ENCODE assay signal across 11 mouse cellular contexts in the genomic region with DNA sequence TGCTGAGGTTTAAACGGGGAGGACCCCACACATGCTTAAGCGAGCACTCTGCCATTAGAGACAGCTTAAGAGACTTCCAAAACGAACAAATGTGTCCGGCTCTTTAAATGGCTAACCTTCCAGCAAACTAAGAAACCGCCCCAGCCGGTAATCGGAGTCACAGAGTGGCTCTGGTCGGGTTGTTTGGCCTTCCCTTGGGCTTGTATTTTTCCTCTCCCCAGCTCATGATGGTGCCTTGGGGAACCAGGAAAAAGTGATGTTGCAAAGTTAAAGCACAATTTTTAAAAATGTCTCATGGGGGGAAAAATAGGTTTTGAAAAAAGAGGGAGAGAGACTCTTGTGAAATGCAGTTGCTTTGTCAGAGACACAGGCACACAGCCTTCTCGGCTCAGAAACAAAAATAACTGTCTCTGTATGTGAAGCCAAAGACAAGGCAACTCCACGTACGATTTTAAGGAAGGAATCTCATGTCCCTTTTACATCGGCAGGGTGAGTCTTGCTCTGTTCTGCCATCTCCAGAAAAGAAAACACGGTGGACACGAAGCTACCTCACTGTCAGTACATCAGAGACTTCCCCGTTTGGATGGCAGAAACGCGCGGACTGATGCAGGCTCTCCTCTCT. TPM values are rescaled to one million over a fixed set of nuclear protein-coding genes. Genes with fewer than 3 reads are reported as not detected.
DNase-seq lines count a peak whose midpoint lies in the region; ATAC-seq and TF ChIP-seq lines count a peak whose summit lies in the region.
"Had no signal": no experiment of that assay in that cellular context is flagged by ENCODE, and none has a peak within 500 bp of the region (broad histone marks: within the 10 kb centered on the region; RNA-seq: fewer than 3 reads in every experiment).

No protein-coding gene starts in this region.

- no peak for TF ChIP-seq EP300 in stomach, postnatal 0 days (optimal IDR thresholded peaks at IDR 0.05)

- no peaks in the 10 kb centered on the region for H3K36me3 ChIP-seq in intestine, embryonic 15.5 days
- H3K36me3 ChIP-seq in intestine, postnatal 0 days (ENCODE audit: control insufficient read depth, insufficient read depth), result no peaks in the 10 kb centered on the region
- H3K36me3 ChIP-seq in stomach, embryonic 14.5 days (ENCODE audit: control insufficient read depth, insufficient read depth, low read length), result no peaks in the 10 kb centered on the region
- no peaks in the 10 kb centered on the region for H3K36me3 ChIP-seq in stomach, postnatal 0 days (ENCODE audit: control insufficient read depth, insufficient read depth, low read length)
- H3K36me3 ChIP-seq: limb, embryonic 15.5 days had no signal

- peaks cover 6% of the 10 kb centered on the region; the same call in 1 of the 2 replicates for H3K4me1 ChIP-seq in intestine, embryonic 15.5 days (replicated peaks)
- no peaks in the 10 kb centered on the region for H3K4me1 ChIP-seq in intestine, postnatal 0 days (replicated peaks; ENCODE audit: control insufficient read depth, insufficient read depth, low read length)
- H3K4me1 ChIP-seq in stomach, embryonic 14.5 days (ENCODE audit: control insufficient read depth, insufficient read depth, low read length), result peaks cover 6% of the 10 kb centered on the region; the same call in 1 of the 2 replicates
- H3K4me1 ChIP-seq in stomach, postnatal 0 days (replicated peaks; ENCODE audit: control insufficient read depth, insufficient read depth), result 0 out of 2 replicates have a peak, but pooled peaks cover 3% of the 10 kb centered on the region

- no peak for TF ChIP-seq CTCF in intestine, postnatal 0 days (IDR thresholded peaks at IDR 0.05; ENCODE audit: low read depth)
- no peak for TF ChIP-seq CTCF in stomach, postnatal 0 days (IDR thresholded peaks at IDR 0.05; ENCODE audit: low read depth)

- H3K4me2 ChIP-seq in intestine, embryonic 15.5 days (replicated peaks), result peak overlapping the region; percentile 36
- H3K4me2 ChIP-seq in intestine, postnatal 0 days (replicated peaks; ENCODE audit: low read depth), result no peak overlapping the region
- peak overlapping the region; percentile 18; the same call in 1 of the 2 replicates for H3K4me2 ChIP-seq in stomach, embryonic 14.5 days (replicated peaks; ENCODE audit: low read depth, low read length)
- no peak overlapping the region; the same call in 1 of the 2 replicates for H3K4me2 ChIP-seq in stomach, postnatal 0 days (replicated peaks; ENCODE audit: low read depth)
- H3K4me2 ChIP-seq: limb, embryonic 15.5 days had no signal

- no peaks in the 10 kb centered on the region for H3K9me3 ChIP-seq in intestine, embryonic 15.5 days
- no peaks in the 10 kb centered on the region for H3K9me3 ChIP-seq in intestine, postnatal 0 days (ENCODE audit: control insufficient read depth)
- no peaks in the 10 kb centered on the region for H3K9me3 ChIP-seq in stomach, embryonic 14.5 days (ENCODE audit: control insufficient read depth, low read depth, low read length)
- no peaks in the 10 kb centered on the region for H3K9me3 ChIP-seq in stomach, postnatal 0 days (ENCODE audit: control insufficient read depth, low read length)
- H3K9me3 ChIP-seq: limb, embryonic 15.5 days had no signal

- no peak for ATAC-seq in intestine, embryonic 15.5 days
- ATAC-seq in intestine, postnatal 0 days, result no peak
- ATAC-seq in stomach, embryonic 14.5 days (ENCODE audit: insufficient number of reproducible peaks, insufficient read depth, low FRiP score, low read depth), result no peak
- no peak for ATAC-seq in stomach, postnatal 0 days (ENCODE audit: low FRiP score, low TSS enrichment)
- ATAC-seq: inflammation-experienced regulatory T-cells, adult 6 months had no signal

- no peak overlapping the region for H3K27ac ChIP-seq in intestine, embryonic 15.5 days
- H3K27ac ChIP-seq in intestine, postnatal 0 days (ENCODE audit: low read depth, low read length), result no peak overlapping the region
- H3K27ac ChIP-seq in stomach, embryonic 14.5 days (ENCODE audit: low read length), result no peak overlapping the region
- H3K27ac ChIP-seq in stomach, postnatal 0 days (replicated peaks), result no peak overlapping the region
- H3K27ac ChIP-seq: limb, embryonic 15.5 days had no signal

- H3K9ac ChIP-seq in intestine, embryonic 15.5 days, result no peak overlapping the region
- no peak overlapping the region for H3K9ac ChIP-seq in intestine, postnatal 0 days (ENCODE audit: low read depth, low read length)
- no peak overlapping the region for H3K9ac ChIP-seq in stomach, embryonic 14.5 days (replicated peaks; ENCODE audit: low read depth, low read length)
- no peak overlapping the region for H3K9ac ChIP-seq in stomach, postnatal 0 days (ENCODE audit: low read length)
- H3K9ac ChIP-seq: limb, embryonic 15.5 days had no signal

- peak; percentile 50 to 56 for DNase-seq in adrenal gland, postnatal 36 days
- DNase-seq in adrenal gland, adult 18-20 months (ENCODE audit: low spot score in 2 of 2), result no peak
- no peak for DNase-seq in stomach, postnatal 0 days (ENCODE audit: low spot score)
- peak; percentile 39 for DNase-seq in skeletal muscle tissue, adult 2 months (ENCODE audit: low read depth, low spot score)
- DNase-seq in ovary, postnatal 10 days (ENCODE audit: low spot score), result no peak
- DNase-seq: cerebellum, adult 11-12 months had no signal

- H3K27me3 ChIP-seq in intestine, embryonic 15.5 days (replicated peaks), result no peaks in the 10 kb centered on the region
- no peaks in the 10 kb centered on the region for H3K27me3 ChIP-seq in intestine, postnatal 0 days (replicated peaks; ENCODE audit: control insufficient read depth, insufficient read depth, low read length)
- no peaks in the 10 kb centered on the region for H3K27me3 ChIP-seq in stomach, embryonic 14.5 days (ENCODE audit: control insufficient read depth, insufficient read depth, low read length)
- no peaks in the 10 kb centered on the region for H3K27me3 ChIP-seq in stomach, postnatal 0 days (ENCODE audit: control insufficient read depth, insufficient read depth, low read length)
- H3K27me3 ChIP-seq: limb, embryonic 15.5 days had no signal

- H3K4me3 ChIP-seq in intestine, embryonic 15.5 days (replicated peaks), result no peak overlapping the region
- no peak overlapping the region for H3K4me3 ChIP-seq in intestine, postnatal 0 days (ENCODE audit: low read depth, low read length)
- no peak overlapping the region for H3K4me3 ChIP-seq in stomach, embryonic 14.5 days (ENCODE audit: low read depth, low read length)
- no peak overlapping the region for H3K4me3 ChIP-seq in stomach, postnatal 0 days (ENCODE audit: low read depth, low read length)
- H3K4me3 ChIP-seq: limb, embryonic 15.5 days had no signal

- WGBS in intestine, embryonic 15.5 days, result 45% methylated on average over 18 of the region's 18 CpGs
- 56% methylated on average over 18 of the region's 18 CpGs for WGBS in intestine, postnatal 0 days
- 37% methylated on average over 18 of the region's 18 CpGs for WGBS in stomach, embryonic 14.5 days
- WGBS in stomach, postnatal 0 days, result 34% methylated on average over 18 of the region's 18 CpGs

RNA-seq across cellular contexts. Expression of a gene that starts 25.2 kb away (rescaled TPM):
- total RNA-seq in adrenal gland, postnatal 36 days (2021), result 1 to 10 TPM; 4.2 to 5.7 TPM
- 1 to 10 TPM; 3.4 to 8.0 TPM for total RNA-seq in adrenal gland, adult 18-20 months (2021)
- polyA plus RNA-seq in intestine, embryonic 15.5 days (2015; fragmentation: Nextera tagmentation; extraction: Ambion mirVana), result 0.57 and 2.3 TPM in 2 replicates
- not detected in 2 replicates for polyA plus RNA-seq in intestine, postnatal 0 days (2015; fragmentation: Nextera tagmentation; extraction: Ambion mirVana)
- not detected in 2 replicates for polyA plus RNA-seq in stomach, embryonic 14.5 days (2014; fragmentation: Nextera tagmentation; extraction: Ambion mirVana)
- 0.99 TPM in 1 of 2 replicates, not detected in the other for polyA plus RNA-seq in stomach, postnatal 0 days (2015; fragmentation: Nextera tagmentation; extraction: Ambion mirVana)
- polyA plus RNA-seq: inflammation-experienced regulatory T-cells, adult 6 months had no signal

Comparison
In these comparisons a context has a peak if more than half of its experiments do, and no peak if none do; other contexts are left out.
1. DNase-seq: peak in adrenal gland, postnatal 36 days (2 of 2) and skeletal muscle tissue, adult 2 months (single experiment); none in adrenal gland, adult 18-20 months (0 of 2), stomach, postnatal 0 days (single experiment) and ovary, postnatal 10 days (single experiment).
2. H3K4me2 ChIP-seq: peak in intestine, embryonic 15.5 days (single experiment) and stomach, embryonic 14.5 days (single experiment); none in intestine, postnatal 0 days (single experiment) and stomach, postnatal 0 days (single experiment).